Mouse (Mus musculus) brain, embryonic 14.5 days (tissue): ENCODE results near the gene Rnft2.

Experiments used
- CTCF ChIP-seq: fragments of 200-500 bp; IDR thresholded peaks from 2 replicates; pipeline ENCODE4 v1.5.1; 2012; ENCODE audit warnings: inconsistent platforms, mild to moderate bottlenecking, moderate library complexity, borderline replicate concordance; ENCODE audit not compliant: insufficient read depth, insufficient read length; ENCODE audit errors: extremely low read depth
- POLR2A ChIP-seq: fragments of 200-500 bp; IDR thresholded peaks from 2 replicates; pipeline ENCODE4 v1.6.1; 2012; ENCODE audit warnings: mild to moderate bottlenecking, inconsistent platforms, borderline replicate concordance; ENCODE audit not compliant: poor library complexity, insufficient read depth, insufficient read length, severe bottlenecking; ENCODE audit errors: extremely low read depth

GRCm38 (mm10) chr5:118199670-118200069 lies 45.2 kb downstream of the Rnft2 start:
- no peak for TF ChIP-seq CTCF
- no peak for TF ChIP-seq POLR2A
